Mouse (Mus musculus) adrenal gland, postnatal 4 days (tissue): Measurements from ENCODE around the gene Calhm1. TPM values are rescaled to one million over a fixed set of nuclear protein-coding genes. Genes with fewer than 3 reads are reported as not detected.
"Not testable (repeated sequence)": the region's sequence is repeated elsewhere in the genome, so short reads cannot be mapped to it uniquely, and the experiment has no call there.

Source experiments
- DNase-seq, 2 experiments: peaks; one replicate each; pipeline ENCODE4 v3.0.0; 2021 to 2022; ENCODE audit warnings: low spot score in 2 of 2, mixed read lengths in 2 of 2
- total RNA-seq, 2 experiments: library from RNA; stranded (reverse); gene quantifications; 2 replicates each; pipeline ENCODE4 v1.2.3; 2021

Gene Calhm1
- total RNA-seq, 2 experiments from 2014 or later, result not detected

- DNase-seq, result no peak
Measured at GRCm38 (mm10) chr19:47153767-47154166, 9.7 kb upstream of the Calhm1 start.

- no peak for DNase-seq
Measured at GRCm38 (mm10) chr19:47152062-47152369, 8.0 kb upstream of the Calhm1 start.

- no peak for DNase-seq
Measured at GRCm38 (mm10) chr19:47151332-47152061, 7.4 kb upstream of the Calhm1 start.

- no peak for DNase-seq
Measured at GRCm38 (mm10) chr19:47149854-47150253, 5.8 kb upstream of the Calhm1 start.

- no peak for DNase-seq
Measured at GRCm38 (mm10) chr19:47148267-47148847, 4.3 kb upstream of the Calhm1 start.

- no peak for DNase-seq
Measured at GRCm38 (mm10) chr19:47142438-47142837, 1.6 kb downstream of the Calhm1 start.

- DNase-seq, result not testable (repeated sequence)
Measured at GRCm38 (mm10) chr19:47139611-47140010, 4.4 kb downstream of the Calhm1 start.

- DNase-seq, result peak in 1 of 2 experiments; percentile 30
Measured at GRCm38 (mm10) chr19:47137771-47138421, 6.2 kb downstream of the Calhm1 start, which contains the start of gene Calhm2. Calhm2 (minus strand) TSS chr19:47138294.

- no peak for DNase-seq
Measured at GRCm38 (mm10) chr19:47137051-47137581, 6.9 kb downstream of the Calhm1 start.

- no peak for DNase-seq
Measured at GRCm38 (mm10) chr19:47136170-47136569, 7.9 kb downstream of the Calhm1 start.

- DNase-seq, result no peak
Measured at GRCm38 (mm10) chr19:47135568-47135967, 8.5 kb downstream of the Calhm1 start.

- DNase-seq, result no peak
Measured at GRCm38 (mm10) chr19:47133161-47133560, 10.9 kb downstream of the Calhm1 start.

- no peak for DNase-seq
Measured at GRCm38 (mm10) chr19:47130551-47131125, 13.4 kb downstream of the Calhm1 start.

GRCm38 (mm10) chr19:47128835-47129234, 15.2 kb downstream of the Calhm1 start:
- DNase-seq, result no peak

GRCm38 (mm10) chr19:47128164-47128563, 15.9 kb downstream of the Calhm1 start:
- DNase-seq, result no peak

- no peak for DNase-seq
Measured at GRCm38 (mm10) chr19:47122802-47123201, 21.3 kb downstream of the Calhm1 start.

GRCm38 (mm10) chr19:47121054-47121453, 23.0 kb downstream of the Calhm1 start:
- DNase-seq, result no peak

- no peak for DNase-seq
Measured at GRCm38 (mm10) chr19:47118634-47119033, 25.4 kb downstream of the Calhm1 start.

GRCm38 (mm10) chr19:47104641-47105271, 39.3 kb downstream of the Calhm1 start:
- DNase-seq, result no peak

GRCm38 (mm10) chr19:47101080-47101479, 43.0 kb downstream of the Calhm1 start:
- DNase-seq, result no peak
